Mouse (Mus musculus) heart, adult 2 months (tissue): ENCODE measurements around the gene Tln2.

Experiments
- CTCF ChIP-seq: fragments of 200-600 bp; IDR thresholded peaks from 2 replicates; pipeline ENCODE4 v1.8.1; 2022; ENCODE audit warnings: antibody characterized with exemption, mild to moderate bottlenecking, moderate library complexity
- EP300 ChIP-seq: fragments of 200-500 bp; IDR thresholded peaks from 2 replicates; pipeline ENCODE4 v1.6.1; 2011; ENCODE audit warnings: low read depth, low read length, control low read depth; ENCODE audit not compliant: insufficient read depth

DNA sequence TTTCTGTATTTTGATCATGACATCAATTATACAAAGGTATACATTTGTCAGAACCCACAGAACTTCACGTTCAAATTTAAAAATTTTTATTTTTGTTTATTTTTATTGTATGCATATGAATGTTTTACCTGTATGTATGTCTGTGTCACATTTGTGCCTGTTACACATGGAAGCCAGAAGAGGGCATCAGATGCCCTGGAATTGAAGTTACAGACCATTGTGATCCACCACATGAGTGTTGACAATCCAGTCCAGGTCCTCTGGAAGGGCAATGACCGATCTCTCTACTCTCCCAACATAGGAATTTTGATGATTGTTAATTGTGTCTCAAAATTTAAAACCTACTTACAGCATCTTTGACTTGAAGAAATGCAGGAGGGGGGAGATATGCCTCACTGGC is 374.9 kb downstream of the Tln2 start:
- TF ChIP-seq EP300 (no peak), CTCF (no peak)
